Mouse (Mus musculus) liver, embryonic 16.5 days (tissue): Measurements from ENCODE around the gene Ptgir. TPM values are rescaled to one million over a fixed set of nuclear protein-coding genes. Genes with fewer than 3 reads are reported as not detected.

ENCODE experiments used
- polyA plus RNA-seq: library from polyadenylated mRNA; unstranded; fragments of >200 nt; fragmentation: Nextera tagmentation; extraction: Ambion mirVana; gene quantifications from 2 replicates; pipeline ENCODE4 v1.2.1, GENCODE M21; 2015

The Ptgir gene
- polyA plus RNA-seq, 1 experiment from 2014 or later: 1.2 TPM

Other genes with a start within 250 kb of the Ptgir start
- not detected in 2 replicates for gene Ceacam15, start 230.8 kb upstream of the Ptgir start, polyA plus RNA-seq
- not detected in 2 replicates for gene Ceacam9, start 184.6 kb upstream of the Ptgir start, polyA plus RNA-seq
- 151 and 155 TPM in 2 replicates for gene Ap2s1, start 168.1 kb upstream of the Ptgir start, polyA plus RNA-seq
- gene Slc1a5, start 125.2 kb upstream of the Ptgir start, polyA plus RNA-seq: 101 and 119 TPM in 2 replicates
- gene Strn4, start 90.6 kb upstream of the Ptgir start, polyA plus RNA-seq: 27.4 and 29.8 TPM in 2 replicates
- gene Fkrp, start 89.8 kb upstream of the Ptgir start, polyA plus RNA-seq: 7.8 and 8.9 TPM in 2 replicates
- gene Prkd2, start 63.6 kb upstream of the Ptgir start, polyA plus RNA-seq: 2.8 and 3.6 TPM in 2 replicates
- 0.05 and 0.12 TPM in 2 replicates for gene Dact3, start 31.2 kb upstream of the Ptgir start, polyA plus RNA-seq
- 0.17 TPM in 1 of 2 replicates, not detected in the other for gene Gng8, start 14.7 kb upstream of the Ptgir start, polyA plus RNA-seq
- 81.6 and 86.6 TPM in 2 replicates for gene Calm3, start 17.6 kb downstream of the Ptgir start, polyA plus RNA-seq
- gene Pnmal2, start 38.2 kb downstream of the Ptgir start, polyA plus RNA-seq: 0.20 and 0.42 TPM in 2 replicates
- gene Pnmal1, start 53.2 kb downstream of the Ptgir start, polyA plus RNA-seq: 0.02 and 0.05 TPM in 2 replicates
- gene Gm42372, start 76.6 kb downstream of the Ptgir start, polyA plus RNA-seq: 0.04 TPM in 2 replicates
- 5.3 and 5.9 TPM in 2 replicates for gene Ccdc8, start 86.2 kb downstream of the Ptgir start, polyA plus RNA-seq
- gene Ppp5c, start 121.4 kb downstream of the Ptgir start, polyA plus RNA-seq: 38.0 and 38.6 TPM in 2 replicates
- 36.0 and 43.3 TPM in 2 replicates for gene Hif3a, start 155.9 kb downstream of the Ptgir start, polyA plus RNA-seq
- 0.20 and 0.25 TPM in 2 replicates for gene Psg16, start 167.6 kb downstream of the Ptgir start, polyA plus RNA-seq
- 0.04 TPM in 1 of 2 replicates, not detected in the other for gene Ceacam3, start 243.8 kb downstream of the Ptgir start, polyA plus RNA-seq